Comparison of ENCODE assay signal across 10 mouse cellular contexts in the genomic region with DNA sequence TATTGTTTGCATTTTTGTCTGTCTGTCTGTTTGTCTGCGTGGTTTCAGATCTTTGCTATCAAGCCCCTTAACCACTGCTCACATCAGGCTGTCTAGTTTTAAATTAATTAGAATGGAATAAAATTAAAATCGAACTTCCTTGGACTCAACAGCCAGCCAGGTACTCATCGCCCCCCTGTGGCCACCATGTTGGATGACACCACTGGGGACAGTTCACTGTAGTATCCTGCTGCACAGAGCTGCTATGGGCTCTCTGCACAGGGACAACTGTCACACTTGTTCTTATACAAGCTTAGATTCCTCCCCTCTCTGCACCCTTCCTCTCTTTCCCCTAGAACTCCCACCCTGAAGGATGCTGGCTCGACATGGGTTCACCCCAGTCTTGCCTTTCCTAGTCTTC. TPM values are rescaled to one million over a fixed set of nuclear protein-coding genes. Genes with fewer than 3 reads are reported as not detected.
A peak's percentile ranks its signal among the peaks of the same experiment; 100 is the strongest.
DNase-seq lines count a peak whose midpoint lies in the region; ATAC-seq and TF ChIP-seq lines count a peak whose summit lies in the region.
"Had no signal": no experiment of that assay in that cellular context is flagged by ENCODE, and none has a peak within 500 bp of the region (broad histone marks: within the 10 kb centered on the region; RNA-seq: fewer than 3 reads in every experiment).

No protein-coding gene starts in this region.

- H3K27ac ChIP-seq in intestine, postnatal 0 days (ENCODE audit: low read depth, low read length), result no peak overlapping the region
- H3K27ac ChIP-seq in intestine, embryonic 15.5 days, result no peak overlapping the region
- no peak overlapping the region for H3K27ac ChIP-seq in CH12.LX (ENCODE audit: insufficient read depth, low read depth)
- H3K27ac ChIP-seq: embryonic facial prominence, embryonic 12.5 days had no signal

- TF ChIP-seq POLR2A in CH12.LX (IDR thresholded peaks at IDR 0.05; ENCODE audit: low read depth, low read length), result no peak

- dilution Hi-C loops in CH12.LX (cut with MboI; ENCODE audit: extremely low pct_ligation_motif_present, extremely low pct_unique_long_range_greater_than_20kb, low sequenced_read_pairs), result no loop called here

- DNase-seq in CH12.LX (ENCODE audit: extremely low read depth) (no peak), adipocyte (ENCODE audit: low spot score) (no peak)
- peak; percentile 65 to 69 for DNase-seq in cerebellum, postnatal 10 days
- DNase-seq in lung, postnatal 36 days, result peak; percentile 27
- DNase-seq in gastrocnemius, postnatal 10 days, result no peak
- no peak for DNase-seq in layer of hippocampus, postnatal 25 days (ENCODE audit: extremely low spot score in 1 of 2, low spot score in 1 of 2)

- H3K27me3 ChIP-seq in intestine, postnatal 0 days (replicated peaks; ENCODE audit: control insufficient read depth, insufficient read depth, low read length), result no peaks in the 10 kb centered on the region
- no peaks in the 10 kb centered on the region for H3K27me3 ChIP-seq in intestine, embryonic 15.5 days (replicated peaks)
- peaks cover 50% of the 10 kb centered on the region for H3K27me3 ChIP-seq in CH12.LX (replicated peaks)

- H3K4me3 ChIP-seq in intestine, postnatal 0 days (ENCODE audit: low read depth, low read length), result no peak overlapping the region
- no peak overlapping the region for H3K4me3 ChIP-seq in intestine, embryonic 15.5 days (replicated peaks)
- no peak overlapping the region for H3K4me3 ChIP-seq in CH12.LX (replicated peaks in 1 of 3; ENCODE audit: low read depth in 2 of 3, low read length in 2 of 3, poor library complexity in 1 of 3)
- H3K4me3 ChIP-seq: embryonic facial prominence, embryonic 12.5 days had no signal

- no peak overlapping the region for H3K9ac ChIP-seq in intestine, postnatal 0 days (ENCODE audit: low read depth, low read length)
- no peak overlapping the region for H3K9ac ChIP-seq in intestine, embryonic 15.5 days
- no peak overlapping the region for H3K9ac ChIP-seq in CH12.LX (ENCODE audit: insufficient read depth, low read depth)
- H3K9ac ChIP-seq: embryonic facial prominence, embryonic 12.5 days had no signal

- H3K36me3 ChIP-seq in intestine, postnatal 0 days (ENCODE audit: control insufficient read depth, insufficient read depth), result no peaks in the 10 kb centered on the region
- H3K36me3 ChIP-seq in intestine, embryonic 15.5 days, result no peaks in the 10 kb centered on the region
- H3K36me3 ChIP-seq in CH12.LX (replicated peaks in 1 of 2; ENCODE audit: control insufficient read depth in 1 of 2, insufficient read depth in 1 of 2, low read length in 1 of 2), result no peaks in the 10 kb centered on the region
- H3K36me3 ChIP-seq: embryonic facial prominence, embryonic 12.5 days had no signal

- WGBS in intestine, postnatal 0 days, result 36% methylated on average over 4 of the region's 4 CpGs
- WGBS in intestine, embryonic 15.5 days, result 31% methylated on average over 4 of the region's 4 CpGs

- no peak for TF ChIP-seq EP300 in CH12.LX (IDR thresholded peaks at IDR 0.05; ENCODE audit: low read length)

- in situ Hi-C loops in CH12.LX (cut with MboI; ENCODE audit: low pct_ligation_motif_present, low pct_unique_long_range_greater_than_20kb, low sequenced_read_pairs), result no loop called here

- no peaks in the 10 kb centered on the region for H3K79me2 ChIP-seq in CH12.LX (replicated peaks; ENCODE audit: control insufficient read depth, extremely low read depth, insufficient read depth, poor library complexity, severe bottlenecking)

- no peak for ATAC-seq in intestine, postnatal 0 days
- no peak for ATAC-seq in intestine, embryonic 15.5 days

- TF ChIP-seq RAD21 in CH12.LX (IDR thresholded peaks at IDR 0.05; ENCODE audit: low read depth, low read length), result peak; percentile 65

- no peaks in the 10 kb centered on the region for H3K4me1 ChIP-seq in intestine, postnatal 0 days (replicated peaks; ENCODE audit: control insufficient read depth, insufficient read depth, low read length)
- H3K4me1 ChIP-seq in intestine, embryonic 15.5 days (replicated peaks), result no peaks in the 10 kb centered on the region
- H3K4me1 ChIP-seq in CH12.LX (ENCODE audit: control insufficient read depth in 1 of 2, insufficient read depth in 2 of 2), result peaks cover 6 to 25% of the 10 kb centered on the region in 2 experiments
- H3K4me1 ChIP-seq: embryonic facial prominence, embryonic 12.5 days had no signal

- peak; percentile 76 for TF ChIP-seq CTCF in intestine, postnatal 0 days (IDR thresholded peaks at IDR 0.05; ENCODE audit: low read depth)
- TF ChIP-seq CTCF in CH12.LX (conservative IDR thresholded peaks at IDR 0.05 in 1 of 2, IDR thresholded peaks at IDR 0.05 in 1 of 2; ENCODE audit: low read depth in 2 of 2, low read length in 2 of 2), result peak; percentile 62 to 78; a peak in 3 of 4 replicates

- H3K4me2 ChIP-seq in intestine, postnatal 0 days (replicated peaks; ENCODE audit: low read depth), result no peak overlapping the region
- H3K4me2 ChIP-seq in intestine, embryonic 15.5 days (replicated peaks), result no peak overlapping the region
- H3K4me2 ChIP-seq in CH12.LX (ENCODE audit: insufficient read depth, low read depth, poor library complexity, severe bottlenecking), result no peak overlapping the region
- H3K4me2 ChIP-seq: embryonic facial prominence, embryonic 12.5 days had no signal

- no peaks in the 10 kb centered on the region for H3K9me3 ChIP-seq in intestine, postnatal 0 days (ENCODE audit: control insufficient read depth)
- no peaks in the 10 kb centered on the region for H3K9me3 ChIP-seq in intestine, embryonic 15.5 days
- no peaks in the 10 kb centered on the region for H3K9me3 ChIP-seq in CH12.LX (replicated peaks; ENCODE audit: low read length)
- H3K9me3 ChIP-seq: embryonic facial prominence, embryonic 12.5 days had no signal

TF ChIP-seq in CH12.LX, 34 proteins besides CTCF, POLR2A, EP300 and RAD21:
- peak; percentile 75 for TF ChIP-seq SMC3 (IDR thresholded peaks at IDR 0.05; ENCODE audit: low read depth, low read length)
- no peak for TF ChIP-seq IRF4 (IDR thresholded peaks at IDR 0.05; ENCODE audit: low read depth, low read length)

RNA-seq across cellular contexts. Expression of gene Shank1, which starts 7.9 kb away (rescaled TPM):
- 0.39 and 0.44 TPM in 2 replicates for polyA plus RNA-seq in intestine, postnatal 0 days (2015; fragmentation: Nextera tagmentation; extraction: Ambion mirVana)
- 1.7 and 1.9 TPM in 2 replicates for polyA plus RNA-seq in intestine, embryonic 15.5 days (2015; fragmentation: Nextera tagmentation; extraction: Ambion mirVana)
- total RNA-seq in CH12.LX (2012; rRNA removed) (under 0.01 and 0.04 TPM in 2 replicates), CH12.LX (2014; rRNA removed) (not detected in 2 replicates)
- polyA plus RNA-seq in CH12.LX (2012; ENCODE audit: insufficient read length, low read depth), result 0.07 and 0.12 TPM in 2 replicates
- 1 to 10 TPM; 2.0 to 2.7 TPM for total RNA-seq in gastrocnemius, postnatal 10 days (2021)
- 100 to 1,000 TPM; 502 to 670 TPM for total RNA-seq in layer of hippocampus, postnatal 25 days (2021)

RNA-seq across cellular contexts. Expression of gene Clec11a, which starts 11.2 kb away (rescaled TPM):
- polyA plus RNA-seq in intestine, postnatal 0 days (2015; fragmentation: Nextera tagmentation; extraction: Ambion mirVana), result 3.5 and 3.8 TPM in 2 replicates
- polyA plus RNA-seq in intestine, embryonic 15.5 days (2015; fragmentation: Nextera tagmentation; extraction: Ambion mirVana), result 7.2 and 8.0 TPM in 2 replicates
- total RNA-seq in CH12.LX (2012; rRNA removed) (0.89 and 0.97 TPM in 2 replicates), CH12.LX (2014; rRNA removed) (0.46 and 0.69 TPM in 2 replicates)
- polyA plus RNA-seq in CH12.LX (2012; ENCODE audit: insufficient read length, low read depth), result 0.38 and 0.53 TPM in 2 replicates
- total RNA-seq in gastrocnemius, postnatal 10 days (2021), result 1 to 10 TPM; 5.0 to 6.8 TPM
- total RNA-seq in layer of hippocampus, postnatal 25 days (2021), result 1 to 10 TPM; 3.1 to 3.5 TPM

RNA-seq across cellular contexts. Expression of gene Gm15517, which starts 56.7 kb away (rescaled TPM):
- polyA plus RNA-seq in intestine, postnatal 0 days (2015; fragmentation: Nextera tagmentation; extraction: Ambion mirVana), result not detected in 2 replicates
- polyA plus RNA-seq in intestine, embryonic 15.5 days (2015; fragmentation: Nextera tagmentation; extraction: Ambion mirVana), result not detected in 2 replicates
- total RNA-seq in CH12.LX (2012; rRNA removed) (not detected in 2 replicates), CH12.LX (2014; rRNA removed) (not detected in 2 replicates)
- not detected in 2 replicates for polyA plus RNA-seq in CH12.LX (2012; ENCODE audit: insufficient read length, low read depth)
- not detected for total RNA-seq in gastrocnemius, postnatal 10 days (2021)
- total RNA-seq in layer of hippocampus, postnatal 25 days (2021), result not detected
- polyA plus RNA-seq: embryonic facial prominence, embryonic 12.5 days; limb, embryonic 11.5 days had no signal

Comparison
In these comparisons a context has a peak if more than half of its experiments do, and no peak if none do; other contexts are left out.
1. DNase-seq: peak in cerebellum, postnatal 10 days (2 of 2) and lung, postnatal 36 days (single experiment); none in CH12.LX (single experiment), adipocyte (single experiment), gastrocnemius, postnatal 10 days (single experiment) and layer of hippocampus, postnatal 25 days (0 of 2).
2. RNA of gene Shank1, which starts 7.9 kb away (total RNA-seq): 502 to 670 TPM in layer of hippocampus, postnatal 25 days; 2.0 to 2.7 TPM in gastrocnemius, postnatal 10 days and under 0.01 to 0.04 TPM in CH12.LX; every median in the first group is over 100 times any median in the second.